Mouse (Mus musculus) midbrain, embryonic 12.5 days (tissue): ENCODE results near the gene Kat6b. TPM values are rescaled to one million over a fixed set of nuclear protein-coding genes. Genes with fewer than 3 reads are reported as not detected.
"Not testable (repeated sequence)": the region's sequence is repeated elsewhere in the genome, so short reads cannot be mapped to it uniquely, and the experiment has no call there.

Experiments used
- ATAC-seq: fragments of 200-750 bp; cut with Nextera tagmentation; 2 replicates; pipeline ENCODE4 v1.8.0; 2017; ENCODE audit warnings: low read depth, moderate TSS enrichment, moderate library complexity; ENCODE audit not compliant: low FRiP score
- H3K27ac ChIP-seq: fragments of 300-500 bp; sonication (generic); replicated peaks from 2 replicates; pipeline ENCODE4 v1.5.1; 2016; ENCODE audit warnings: mild to moderate bottlenecking
- H3K27me3 ChIP-seq: fragments of 300-500 bp; sonication (generic); 2 replicates; pipeline ENCODE4 v1.6.1; 2016; ENCODE audit warnings: mild to moderate bottlenecking
- H3K36me3 ChIP-seq: fragments of 300-500 bp; sonication (generic); 2 replicates; pipeline ENCODE4 v1.6.1; 2016
- H3K4me1 ChIP-seq: fragments of 300-500 bp; sonication (generic); 2 replicates; pipeline ENCODE4 v1.6.1; 2016
- H3K4me2 ChIP-seq: fragments of 300-500 bp; sonication (generic); replicated peaks from 2 replicates; pipeline ENCODE4 v1.6.1; 2016; ENCODE audit warnings: mild to moderate bottlenecking, moderate library complexity
- H3K4me3 ChIP-seq: fragments of 300-500 bp; sonication (generic); 2 replicates; pipeline ENCODE4 v1.5.1; 2016; ENCODE audit warnings: mild to moderate bottlenecking
- H3K9ac ChIP-seq: fragments of 300-500 bp; sonication (generic); replicated peaks from 2 replicates; pipeline ENCODE4 v1.6.1; 2016; ENCODE audit warnings: mild to moderate bottlenecking, moderate library complexity
- H3K9me3 ChIP-seq: fragments of 300-500 bp; sonication (generic); 2 replicates; pipeline ENCODE4 v1.6.1; 2016; ENCODE audit warnings: mild to moderate bottlenecking
- WGBS: fragments of 180-500 bp; shearing (Covaris S2); methylation state at CpG from one replicate; pipeline ENCODE4 v1.1.7; 2016; 5-methylcytosine and 5-hydroxymethylcytosine counted together
- polyA plus RNA-seq: library from polyadenylated mRNA; unstranded; fragments of >200 nt; fragmentation: Nextera tagmentation; extraction: Ambion mirVana; gene quantifications from 2 replicates; pipeline ENCODE4 v1.2.1, GENCODE M21; 2016

Gene Kat6b
- polyA plus RNA-seq, 1 experiment from 2014 or later = 25.4 TPM

GRCm38 (mm10) chr14:21458696-21459095 is 22.5 kb upstream of the Kat6b start:
- no peaks in the 10 kb centered on the region for H3K4me1 ChIP-seq
- no peak for ATAC-seq
- no peaks in the 10 kb centered on the region for H3K36me3 ChIP-seq
- 81% methylated on average over 7 of the region's 7 CpGs for WGBS
- H3K4me3 ChIP-seq = no peak overlapping the region
- H3K9ac ChIP-seq = no peak overlapping the region
- H3K27me3 ChIP-seq = no peaks in the 10 kb centered on the region
- no peak overlapping the region for H3K4me2 ChIP-seq
- H3K9me3 ChIP-seq = no peaks in the 10 kb centered on the region
- H3K27ac ChIP-seq = no peak overlapping the region

GRCm38 (mm10) chr14:21459163-21459562 is 22.1 kb upstream of the Kat6b start:
- Histone ChIP-seq H3K4me2 (no peak overlapping the region), H3K4me1 (no peaks in the 10 kb centered on the region), H3K4me3 (no peak overlapping the region), H3K27ac (no peak overlapping the region), H3K9me3 (no peaks in the 10 kb centered on the region), H3K9ac (no peak overlapping the region), H3K36me3 (no peaks in the 10 kb centered on the region), H3K27me3 (no peaks in the 10 kb centered on the region)
- ATAC-seq = no peak
- WGBS = 85% methylated on average over 4 of the region's 4 CpGs

- no peak overlapping the region for H3K4me3 ChIP-seq
- no peaks in the 10 kb centered on the region for H3K36me3 ChIP-seq
- WGBS = 91% methylated on average over 3 of the region's 3 CpGs
- no peak overlapping the region for H3K27ac ChIP-seq
- no peaks in the 10 kb centered on the region for H3K27me3 ChIP-seq
- no peak overlapping the region for H3K9ac ChIP-seq
- no peak overlapping the region for H3K4me2 ChIP-seq
- no peak for ATAC-seq
- H3K4me1 ChIP-seq = no peaks in the 10 kb centered on the region
- H3K9me3 ChIP-seq = no peaks in the 10 kb centered on the region
Measured at GRCm38 (mm10) chr14:21462398-21462797, 18.8 kb upstream of the Kat6b start.

GRCm38 (mm10) chr14:21463117-21463712 is 18.0 kb upstream of the Kat6b start:
- WGBS = 92% methylated on average over 9 of the region's 9 CpGs
- no peaks in the 10 kb centered on the region for H3K27me3 ChIP-seq
- no peaks in the 10 kb centered on the region for H3K36me3 ChIP-seq
- no peak for ATAC-seq
- no peak overlapping the region for H3K4me2 ChIP-seq
- H3K9me3 ChIP-seq = no peaks in the 10 kb centered on the region
- no peak overlapping the region for H3K4me3 ChIP-seq
- H3K4me1 ChIP-seq = no peaks in the 10 kb centered on the region
- no peak overlapping the region for H3K9ac ChIP-seq
- no peak overlapping the region for H3K27ac ChIP-seq

GRCm38 (mm10) chr14:21470386-21470785 is 10.8 kb upstream of the Kat6b start:
- Histone ChIP-seq H3K4me3 (no peak overlapping the region), H3K9ac (no peak overlapping the region), H3K27ac (no peak overlapping the region), H3K27me3 (no peaks in the 10 kb centered on the region), H3K36me3 (no peaks in the 10 kb centered on the region), H3K9me3 (no peaks in the 10 kb centered on the region), H3K4me1 (peaks cover 3% of the 10 kb centered on the region; the same call in 1 of the 2 replicates), H3K4me2 (no peak overlapping the region)
- ATAC-seq = no peak
- WGBS = 83% methylated on average over 5 of the region's 5 CpGs

GRCm38 (mm10) chr14:21471975-21472374 is 9.3 kb upstream of the Kat6b start:
- Histone ChIP-seq H3K4me1 (peaks cover 3% of the 10 kb centered on the region; the same call in 1 of the 2 replicates), H3K4me3 (no peak overlapping the region), H3K9me3 (no peaks in the 10 kb centered on the region), H3K27me3 (no peaks in the 10 kb centered on the region), H3K9ac (no peak overlapping the region), H3K4me2 (no peak overlapping the region), H3K36me3 (no peaks in the 10 kb centered on the region), H3K27ac (no peak overlapping the region)
- WGBS = 92% methylated on average over 2 of the region's 2 CpGs
- no peak for ATAC-seq

- WGBS = 77% methylated on average over 4 of the region's 4 CpGs
Measured at GRCm38 (mm10) chr14:21474593-21475132, 6.6 kb upstream of the Kat6b start.

GRCm38 (mm10) chr14:21477181-21477580 is 4.1 kb upstream of the Kat6b start:
- Histone ChIP-seq H3K4me1 (no peaks in the 10 kb centered on the region), H3K4me3 (no peak overlapping the region), H3K9me3 (no peaks in the 10 kb centered on the region), H3K27me3 (no peaks in the 10 kb centered on the region), H3K4me2 (no peak overlapping the region), H3K27ac (no peak overlapping the region), H3K36me3 (no peaks in the 10 kb centered on the region), H3K9ac (no peak overlapping the region)
- WGBS = 98% methylated on average over 2 of the region's 2 CpGs
- ATAC-seq = no peak

More at GRCm38 (mm10) chr14:21474593-21475132, 6.6 kb upstream of the Kat6b start:
- not testable (repeated sequence) for H3K27ac ChIP-seq, H3K9me3 ChIP-seq, H3K36me3 ChIP-seq, ATAC-seq, H3K4me3 ChIP-seq, H3K4me2 ChIP-seq, H3K9ac ChIP-seq, H3K27me3 ChIP-seq, H3K4me1 ChIP-seq

GRCm38 (mm10) chr14:21479566-21479965 is 1.7 kb upstream of the Kat6b start:
- H3K4me3 ChIP-seq = no peak overlapping the region
- H3K9me3 ChIP-seq = no peaks in the 10 kb centered on the region
- no peaks in the 10 kb centered on the region for H3K4me1 ChIP-seq
- H3K4me2 ChIP-seq = no peak overlapping the region
- ATAC-seq = no peak
- WGBS = 94% methylated on average over 8 of the region's 8 CpGs
- no peaks in the 10 kb centered on the region for H3K27me3 ChIP-seq
- H3K9ac ChIP-seq = no peak overlapping the region
- H3K36me3 ChIP-seq = no peaks in the 10 kb centered on the region
- H3K27ac ChIP-seq = no peak overlapping the region

- no peaks in the 10 kb centered on the region for H3K36me3 ChIP-seq
- no peak overlapping the region for H3K27ac ChIP-seq
- 92% methylated on average over 5 of the region's 5 CpGs for WGBS
Measured at GRCm38 (mm10) chr14:21480191-21480590, 1.0 kb upstream of the Kat6b start.

GRCm38 (mm10) chr14:21484199-21484598 is 3.0 kb downstream of the Kat6b start:
- no peak overlapping the region for H3K4me2 ChIP-seq
- WGBS = 84% methylated on average over 2 of the region's 2 CpGs

More at GRCm38 (mm10) chr14:21480191-21480590, 1.0 kb upstream of the Kat6b start:
- H3K27me3 ChIP-seq = no peaks in the 10 kb centered on the region
- no peak overlapping the region for H3K9ac ChIP-seq
- H3K4me3 ChIP-seq = no peak overlapping the region
- H3K4me1 ChIP-seq = no peaks in the 10 kb centered on the region
- H3K9me3 ChIP-seq = no peaks in the 10 kb centered on the region
- H3K4me2 ChIP-seq = no peak overlapping the region
- ATAC-seq = no peak

GRCm38 (mm10) chr14:21484693-21485092 is 3.5 kb downstream of the Kat6b start:
- no peak for ATAC-seq
- WGBS = 96% methylated on average over 10 of the region's 10 CpGs
- H3K27ac ChIP-seq = no peak overlapping the region

More at GRCm38 (mm10) chr14:21484199-21484598, 3.0 kb downstream of the Kat6b start:
- Histone ChIP-seq H3K27ac (no peak overlapping the region), H3K9me3 (no peaks in the 10 kb centered on the region), H3K36me3 (no peaks in the 10 kb centered on the region), H3K4me1 (peaks cover 5% of the 10 kb centered on the region), H3K4me3 (no peak overlapping the region), H3K9ac (no peak overlapping the region), H3K27me3 (no peaks in the 10 kb centered on the region)
- no peak for ATAC-seq

More at GRCm38 (mm10) chr14:21484693-21485092, 3.5 kb downstream of the Kat6b start:
- no peak overlapping the region for H3K4me3 ChIP-seq
- no peak overlapping the region for H3K9ac ChIP-seq
- H3K36me3 ChIP-seq = no peaks in the 10 kb centered on the region
- peaks cover 8% of the 10 kb centered on the region for H3K4me1 ChIP-seq
- H3K9me3 ChIP-seq = no peaks in the 10 kb centered on the region
- no peak overlapping the region for H3K4me2 ChIP-seq
- H3K27me3 ChIP-seq = no peaks in the 10 kb centered on the region
